Mouse (Mus musculus) stomach, embryonic 16.5 days (tissue): ENCODE measurements around the gene Prrt4. TPM values are rescaled to one million over a fixed set of nuclear protein-coding genes. Genes with fewer than 3 reads are reported as not detected.
A peak's percentile ranks its signal among the peaks of the same experiment; 100 is the strongest.

Experiments used
- ATAC-seq: fragments of 200-750 bp; cut with Nextera tagmentation; 2 replicates; pipeline ENCODE4 v1.8.0; 2017; ENCODE audit warnings: moderate number of reproducible peaks, moderate TSS enrichment; ENCODE audit not compliant: insufficient read depth, low FRiP score
- H3K27ac ChIP-seq: fragments of 300-500 bp; sonication (generic); 2 replicates; pipeline ENCODE4 v1.5.1; 2014; ENCODE audit warnings: low read length
- H3K27me3 ChIP-seq: fragments of 300-500 bp; sonication (generic); 2 replicates; pipeline ENCODE4 v1.6.1; 2014; ENCODE audit warnings: low read length, control low read depth, mixed read lengths; ENCODE audit not compliant: control insufficient read depth, insufficient read depth
- H3K36me3 ChIP-seq: fragments of 300-500 bp; sonication (generic); 2 replicates; pipeline ENCODE4 v1.6.1; 2014; ENCODE audit warnings: low read length; ENCODE audit not compliant: control insufficient read depth, insufficient read depth
- H3K4me1 ChIP-seq: fragments of 300-500 bp; sonication (generic); 2 replicates; pipeline ENCODE4 v1.6.1; 2014; ENCODE audit warnings: low read length, control low read depth, mixed read lengths; ENCODE audit not compliant: control insufficient read depth, insufficient read depth
- H3K4me2 ChIP-seq: fragments of 300-500 bp; sonication (generic); 2 replicates; pipeline ENCODE4 v1.6.1; 2014; ENCODE audit warnings: low read depth, low read length, mixed read lengths
- H3K4me3 ChIP-seq: fragments of 300-500 bp; sonication (generic); replicated peaks from 2 replicates; pipeline ENCODE4 v1.5.1; 2014; ENCODE audit warnings: mild to moderate bottlenecking, low read length
- H3K9ac ChIP-seq: fragments of 300-500 bp; sonication (generic); 2 replicates; pipeline ENCODE4 v1.6.1; 2014; ENCODE audit warnings: low read length
- H3K9me3 ChIP-seq: fragments of 300-500 bp; sonication (generic); replicated peaks from 2 replicates; pipeline ENCODE4 v1.6.1; 2016; ENCODE audit warnings: low read length, control low read depth; ENCODE audit not compliant: control insufficient read depth
- WGBS: fragments of 180-500 bp; shearing (Covaris S2); extraction: QIAGEN DNeasy Blood & Tissue Kit; methylation state at CpG from one replicate; pipeline ENCODE4 v1.1.7; 2014; 5-methylcytosine and 5-hydroxymethylcytosine counted together
- polyA plus RNA-seq: library from polyadenylated mRNA; unstranded; fragments of >200 nt; fragmentation: Nextera tagmentation; extraction: Ambion mirVana; gene quantifications from 2 replicates; pipeline ENCODE4 v1.2.1, GENCODE M21; 2015

Gene Prrt4
- polyA plus RNA-seq, 1 experiment from 2014 or later = 0.31 TPM

DNA sequence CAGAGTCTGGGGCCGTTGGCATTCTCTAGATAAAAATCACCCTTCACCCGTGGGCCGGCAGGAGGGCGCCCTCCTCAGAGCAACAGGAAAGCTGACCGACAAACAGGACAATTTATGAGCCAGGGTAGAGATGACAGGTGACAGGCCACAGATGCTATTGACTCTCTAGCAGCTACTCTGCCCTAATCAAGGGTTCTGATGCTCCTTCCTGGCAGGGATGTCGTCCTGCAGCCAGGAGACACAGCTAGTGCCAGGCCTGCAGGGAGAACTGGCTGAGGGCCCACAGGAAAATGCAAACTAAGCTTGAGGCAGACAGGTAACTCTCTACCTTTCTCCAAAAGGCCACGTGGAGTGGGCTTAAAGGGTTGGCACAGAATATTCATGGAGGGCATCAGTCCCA is 31.8 kb upstream of the Prrt4 start:
- H3K27me3 ChIP-seq = peaks cover 17% of the 10 kb centered on the region
- H3K9me3 ChIP-seq = no peaks in the 10 kb centered on the region
- ATAC-seq = no peak
- H3K9ac ChIP-seq = peak overlapping the region; percentile 82
- peaks cover 33% of the 10 kb centered on the region for H3K4me1 ChIP-seq
- peak overlapping the region; percentile 97 for H3K4me2 ChIP-seq
- H3K27ac ChIP-seq = no peak overlapping the region
- H3K36me3 ChIP-seq = 0 out of 2 replicates have a peak, but pooled peaks cover 1% of the 10 kb centered on the region
- H3K4me3 ChIP-seq = peak overlapping the region; percentile 81
- WGBS = 23% methylated on average over 7 of the region's 7 CpGs

DNA sequence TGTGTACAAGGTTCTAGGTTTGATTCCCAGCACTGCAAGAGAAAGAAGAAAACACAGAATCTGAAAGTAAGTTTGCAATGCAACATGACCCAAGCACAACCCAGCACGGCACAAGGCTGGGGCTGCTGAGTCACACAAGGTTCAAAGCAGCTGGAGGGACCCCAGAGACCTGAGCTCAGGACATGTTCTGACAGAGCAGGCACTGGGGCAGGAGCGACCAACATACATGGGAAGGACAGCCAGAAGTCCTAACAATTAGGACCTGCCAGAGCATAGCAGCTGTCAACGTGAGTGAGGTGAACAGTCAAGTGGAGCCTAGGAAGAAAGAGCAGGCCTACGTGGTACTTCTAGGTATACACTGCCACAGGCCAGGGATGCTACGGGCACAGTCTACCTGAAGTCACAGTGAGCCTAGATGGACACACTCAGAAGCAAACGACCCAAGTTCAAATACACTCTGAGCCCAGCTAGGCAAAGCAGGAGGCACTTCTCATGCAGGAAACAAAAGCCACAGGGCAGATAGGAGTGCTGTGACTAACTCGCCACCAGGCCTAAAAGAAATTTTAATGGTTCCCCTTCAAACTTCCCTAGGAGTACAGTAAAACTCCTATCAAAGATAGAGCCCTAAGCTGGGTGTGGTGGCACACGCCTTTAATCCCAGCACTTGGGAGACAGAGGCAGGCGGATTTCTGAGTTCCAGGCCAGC is 31.0 kb upstream of the Prrt4 start:
- Histone ChIP-seq H3K27me3 (peaks cover 17% of the 10 kb centered on the region), H3K9me3 (no peaks in the 10 kb centered on the region), H3K36me3 (peaks cover 5% of the 10 kb centered on the region; the same call in 1 of the 2 replicates), H3K4me1 (peaks cover 31% of the 10 kb centered on the region), H3K9ac (no peak overlapping the region), H3K4me2 (no peak overlapping the region), H3K4me3 (no peak overlapping the region), H3K27ac (no peak overlapping the region)
- WGBS = 81% methylated on average over 9 of the region's 9 CpGs
- ATAC-seq = no peak

DNA sequence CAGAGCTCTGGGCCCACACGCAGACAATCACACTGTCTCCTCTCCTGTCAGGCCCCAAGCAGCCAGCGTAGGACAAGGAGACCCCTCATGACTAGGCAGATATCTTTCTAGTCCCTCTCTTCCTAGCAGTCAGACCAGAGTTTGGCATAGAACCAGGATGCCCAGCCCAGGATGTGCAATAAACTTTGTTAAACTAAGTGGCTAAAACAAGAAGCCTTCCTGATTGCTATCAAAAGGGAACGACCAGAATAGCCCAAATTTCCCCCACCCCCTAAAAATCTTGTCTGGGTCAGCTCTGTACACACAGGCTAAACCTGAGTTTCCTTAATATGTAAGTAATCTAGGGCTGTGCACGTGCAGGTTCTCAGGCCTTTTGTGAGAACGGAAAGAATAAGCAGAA is 28.8 kb upstream of the Prrt4 start:
- no peak overlapping the region for H3K27ac ChIP-seq
- ATAC-seq = no peak
- no peak overlapping the region for H3K4me3 ChIP-seq
- no peaks in the 10 kb centered on the region for H3K9me3 ChIP-seq
- H3K27me3 ChIP-seq = no peaks in the 10 kb centered on the region
- H3K4me1 ChIP-seq = peaks cover 11% of the 10 kb centered on the region
- peaks cover 5% of the 10 kb centered on the region; the same call in 1 of the 2 replicates for H3K36me3 ChIP-seq
- WGBS = 89% methylated on average over 5 of the region's 5 CpGs
- H3K9ac ChIP-seq = no peak overlapping the region
- no peak overlapping the region for H3K4me2 ChIP-seq

DNA sequence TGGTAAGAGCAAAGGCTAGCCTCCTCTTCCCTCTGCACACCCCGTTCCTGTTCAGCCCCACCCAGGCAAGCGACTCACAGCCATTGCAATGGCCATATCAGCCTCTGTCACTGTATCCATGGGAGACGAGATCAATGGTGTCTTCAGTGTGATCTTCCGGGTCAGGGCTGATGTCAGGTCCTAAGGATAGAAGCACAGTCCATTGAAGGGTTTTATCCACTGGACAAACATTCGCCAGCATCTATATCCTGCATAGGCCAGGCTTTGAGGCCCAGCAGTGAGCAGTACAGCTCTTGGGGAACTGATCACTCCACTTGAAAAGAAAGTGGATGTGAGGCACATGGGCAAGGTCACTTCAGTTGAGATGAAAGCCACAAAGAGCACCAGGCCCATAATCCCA is 27.6 kb upstream of the Prrt4 start:
- Histone ChIP-seq H3K9ac (no peak overlapping the region), H3K4me3 (no peak overlapping the region), H3K4me1 (peaks cover 6% of the 10 kb centered on the region), H3K4me2 (no peak overlapping the region), H3K36me3 (peaks cover 5% of the 10 kb centered on the region; the same call in 1 of the 2 replicates), H3K9me3 (no peaks in the 10 kb centered on the region), H3K27ac (no peak overlapping the region), H3K27me3 (no peaks in the 10 kb centered on the region)
- no peak for ATAC-seq
- 86% methylated on average over 5 of the region's 5 CpGs for WGBS

DNA sequence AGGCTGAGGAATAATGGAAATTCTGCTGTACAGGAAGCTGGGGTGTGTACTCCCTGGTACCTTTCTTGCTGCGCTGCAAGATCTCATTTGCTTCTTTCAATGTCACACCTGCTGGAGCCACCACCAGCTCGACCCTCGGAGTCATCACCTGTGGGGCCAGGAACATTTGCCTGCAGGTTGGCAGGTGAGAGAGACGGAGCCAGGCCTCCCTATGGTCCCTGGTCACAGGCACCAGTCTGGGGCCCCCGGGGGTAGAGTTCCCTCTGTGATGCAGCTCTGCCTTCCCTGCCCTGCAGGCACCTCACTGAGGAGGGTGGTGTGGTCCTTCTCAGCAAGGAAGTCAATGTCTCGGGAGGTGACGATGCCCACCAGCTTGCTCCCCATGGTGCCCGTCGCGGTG is 26.6 kb upstream of the Prrt4 start:
- peaks cover under 1% of the 10 kb centered on the region for H3K4me1 ChIP-seq
- peaks cover 5% of the 10 kb centered on the region; the same call in 1 of the 2 replicates for H3K36me3 ChIP-seq
- no peak overlapping the region for H3K27ac ChIP-seq
- 95% methylated on average over 10 of the region's 10 CpGs for WGBS
- no peaks in the 10 kb centered on the region for H3K9me3 ChIP-seq
- no peaks in the 10 kb centered on the region for H3K27me3 ChIP-seq
- H3K4me2 ChIP-seq = no peak overlapping the region
- no peak overlapping the region for H3K4me3 ChIP-seq
- no peak for ATAC-seq
- no peak overlapping the region for H3K9ac ChIP-seq

DNA sequence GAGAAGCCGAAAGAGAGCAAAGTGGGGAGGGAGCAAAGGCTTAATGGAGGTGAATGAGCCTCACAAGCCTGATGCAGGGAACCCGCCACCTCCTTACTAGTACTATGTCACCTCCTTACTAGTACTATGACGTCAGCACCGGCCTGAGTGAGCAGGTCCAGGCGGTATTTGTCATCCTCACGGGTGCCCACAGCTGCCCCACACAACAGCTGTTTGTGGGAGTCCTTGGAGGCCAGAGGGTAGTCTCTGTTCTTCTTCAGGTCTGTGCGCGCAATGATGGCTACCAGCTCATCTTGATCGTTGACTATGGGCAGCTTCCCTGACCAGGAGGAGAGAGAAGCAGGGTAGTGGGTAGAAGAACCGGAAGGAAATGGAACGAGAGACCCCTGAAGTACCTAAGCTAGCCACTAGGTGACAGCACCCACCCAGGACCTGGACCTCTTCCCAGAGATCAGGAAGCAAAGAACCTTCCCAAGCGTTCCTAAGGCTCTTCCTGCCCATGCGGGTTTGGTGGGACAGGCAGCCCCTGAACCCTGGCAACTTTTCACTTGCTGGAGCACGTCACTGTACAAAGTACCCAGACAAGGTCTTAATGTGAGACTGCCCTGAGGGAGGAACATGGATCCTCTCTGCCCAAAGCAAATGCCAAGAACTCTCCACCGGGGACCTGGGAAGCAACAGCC is 25.7 kb upstream of the Prrt4 start:
- WGBS = 56% methylated on average over 15 of the region's 15 CpGs
- H3K9ac ChIP-seq = no peak overlapping the region
- peak; percentile 32; the same call in 1 of the 2 replicates for ATAC-seq
- no peaks in the 10 kb centered on the region for H3K27me3 ChIP-seq
- no peak overlapping the region for H3K4me2 ChIP-seq
- no peak overlapping the region for H3K4me3 ChIP-seq
- no peak overlapping the region for H3K27ac ChIP-seq
- no peaks in the 10 kb centered on the region; the same call in 1 of the 2 replicates for H3K4me1 ChIP-seq
- no peaks in the 10 kb centered on the region for H3K9me3 ChIP-seq
- peaks cover 5% of the 10 kb centered on the region; the same call in 1 of the 2 replicates for H3K36me3 ChIP-seq

DNA sequence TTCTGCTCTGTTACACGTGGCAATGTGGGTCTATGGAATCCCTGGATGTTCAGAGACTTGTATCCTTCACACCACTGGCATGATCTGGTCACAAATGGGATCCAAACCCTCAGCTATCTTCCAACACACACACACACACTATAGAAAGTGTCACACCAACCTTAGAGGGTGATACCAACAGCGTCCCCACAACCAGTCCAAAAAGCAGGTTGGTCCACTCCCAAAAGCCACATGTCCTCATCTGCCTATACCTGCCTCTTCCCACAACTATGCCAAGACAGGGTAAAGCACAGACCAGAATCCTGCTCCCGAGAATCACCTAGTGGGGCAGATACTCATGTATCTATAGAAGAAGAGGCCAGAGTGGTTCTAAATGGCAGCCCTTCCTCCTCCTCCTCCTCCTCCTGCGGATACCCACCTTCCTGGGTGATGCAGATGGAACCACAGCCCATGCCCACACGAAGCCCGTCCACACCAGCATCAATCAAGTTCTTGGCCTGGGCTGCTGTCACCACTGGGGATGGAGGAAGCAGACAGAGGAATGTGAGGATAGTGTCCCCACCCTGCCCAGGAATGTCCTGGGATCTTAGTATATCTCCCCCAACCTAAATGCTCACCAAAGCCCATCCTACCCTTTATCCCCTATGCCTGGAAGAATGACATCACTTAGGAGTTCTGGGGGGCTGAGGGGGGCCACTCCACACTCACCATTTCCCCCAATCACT is 24.6 kb upstream of the Prrt4 start:
- H3K4me3 ChIP-seq = no peak overlapping the region
- no peaks in the 10 kb centered on the region; the same call in 1 of the 2 replicates for H3K4me1 ChIP-seq
- H3K9me3 ChIP-seq = no peaks in the 10 kb centered on the region
- no peaks in the 10 kb centered on the region for H3K27me3 ChIP-seq
- no peak overlapping the region for H3K4me2 ChIP-seq
- H3K27ac ChIP-seq = no peak overlapping the region
- WGBS = 86% methylated on average over 6 of the region's 6 CpGs
- ATAC-seq = no peak
- H3K9ac ChIP-seq = no peak overlapping the region
- peaks cover 5% of the 10 kb centered on the region; the same call in 1 of the 2 replicates for H3K36me3 ChIP-seq

DNA sequence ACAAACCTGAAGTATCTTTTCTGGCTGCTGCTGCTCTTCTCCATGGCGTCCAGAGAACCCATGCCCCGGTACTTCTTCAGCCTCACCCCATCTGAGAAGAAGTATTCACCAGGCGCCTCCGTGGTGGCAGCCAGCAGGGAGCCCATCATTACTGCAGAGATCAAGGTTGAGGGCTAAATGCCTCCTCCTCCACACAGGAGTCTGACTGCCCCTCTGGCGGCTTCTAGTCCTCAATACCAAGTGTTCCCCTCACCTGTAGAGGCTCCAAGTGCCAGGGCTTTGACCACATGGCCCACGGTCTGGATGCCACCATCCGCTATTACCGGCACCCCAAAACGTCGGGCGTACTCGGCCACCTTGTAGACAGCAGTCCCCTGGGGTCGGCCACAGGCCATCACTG is 23.7 kb upstream of the Prrt4 start:
- WGBS = 91% methylated on average over 13 of the region's 13 CpGs
- Histone ChIP-seq H3K9me3 (no peaks in the 10 kb centered on the region), H3K4me3 (no peak overlapping the region), H3K27me3 (no peaks in the 10 kb centered on the region), H3K4me2 (no peak overlapping the region), H3K27ac (no peak overlapping the region), H3K4me1 (no peaks in the 10 kb centered on the region; the same call in 1 of the 2 replicates), H3K9ac (no peak overlapping the region), H3K36me3 (peaks cover 5% of the 10 kb centered on the region; the same call in 1 of the 2 replicates)
- no peak for ATAC-seq

DNA sequence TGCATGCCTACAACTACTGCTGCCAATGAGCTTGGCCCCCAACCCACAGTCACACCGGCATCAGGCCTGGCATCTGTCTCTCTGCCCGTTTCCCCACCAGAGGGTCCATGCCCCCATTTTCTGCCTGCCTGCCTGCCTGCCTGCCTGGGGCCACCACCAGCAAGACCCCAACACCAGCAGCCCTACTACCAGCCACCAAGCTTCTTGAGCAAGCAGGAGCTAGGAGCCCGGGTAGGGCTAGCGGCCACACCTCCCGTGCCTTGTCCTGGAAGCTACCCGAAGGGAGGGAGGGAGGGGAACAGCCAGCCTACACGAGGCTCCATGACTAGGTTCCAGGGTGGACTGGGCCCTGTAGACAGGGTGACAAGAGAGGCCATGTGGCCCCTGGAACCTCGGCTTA is 22.6 kb upstream of the Prrt4 start:
- Histone ChIP-seq H3K27me3 (no peaks in the 10 kb centered on the region), H3K9me3 (no peaks in the 10 kb centered on the region), H3K9ac (no peak overlapping the region), H3K4me3 (no peak overlapping the region), H3K4me2 (no peak overlapping the region), H3K4me1 (no peaks in the 10 kb centered on the region; the same call in 1 of the 2 replicates), H3K27ac (no peak overlapping the region), H3K36me3 (peaks cover 5% of the 10 kb centered on the region; the same call in 1 of the 2 replicates)
- ATAC-seq = no peak
- 85% methylated on average over 8 of the region's 8 CpGs for WGBS
